Mouse (Mus musculus) brain, embryonic 14.5 days (tissue): ENCODE measurements around the gene Dusp1.

Experiments used
- CTCF ChIP-seq: fragments of 200-500 bp; IDR thresholded peaks from 2 replicates; pipeline ENCODE4 v1.5.1; 2012; ENCODE audit warnings: inconsistent platforms, mild to moderate bottlenecking, moderate library complexity, borderline replicate concordance; ENCODE audit not compliant: insufficient read depth, insufficient read length; ENCODE audit errors: extremely low read depth
- POLR2A ChIP-seq: fragments of 200-500 bp; IDR thresholded peaks from 2 replicates; pipeline ENCODE4 v1.6.1; 2012; ENCODE audit warnings: mild to moderate bottlenecking, inconsistent platforms, borderline replicate concordance; ENCODE audit not compliant: poor library complexity, insufficient read depth, insufficient read length, severe bottlenecking; ENCODE audit errors: extremely low read depth

DNA sequence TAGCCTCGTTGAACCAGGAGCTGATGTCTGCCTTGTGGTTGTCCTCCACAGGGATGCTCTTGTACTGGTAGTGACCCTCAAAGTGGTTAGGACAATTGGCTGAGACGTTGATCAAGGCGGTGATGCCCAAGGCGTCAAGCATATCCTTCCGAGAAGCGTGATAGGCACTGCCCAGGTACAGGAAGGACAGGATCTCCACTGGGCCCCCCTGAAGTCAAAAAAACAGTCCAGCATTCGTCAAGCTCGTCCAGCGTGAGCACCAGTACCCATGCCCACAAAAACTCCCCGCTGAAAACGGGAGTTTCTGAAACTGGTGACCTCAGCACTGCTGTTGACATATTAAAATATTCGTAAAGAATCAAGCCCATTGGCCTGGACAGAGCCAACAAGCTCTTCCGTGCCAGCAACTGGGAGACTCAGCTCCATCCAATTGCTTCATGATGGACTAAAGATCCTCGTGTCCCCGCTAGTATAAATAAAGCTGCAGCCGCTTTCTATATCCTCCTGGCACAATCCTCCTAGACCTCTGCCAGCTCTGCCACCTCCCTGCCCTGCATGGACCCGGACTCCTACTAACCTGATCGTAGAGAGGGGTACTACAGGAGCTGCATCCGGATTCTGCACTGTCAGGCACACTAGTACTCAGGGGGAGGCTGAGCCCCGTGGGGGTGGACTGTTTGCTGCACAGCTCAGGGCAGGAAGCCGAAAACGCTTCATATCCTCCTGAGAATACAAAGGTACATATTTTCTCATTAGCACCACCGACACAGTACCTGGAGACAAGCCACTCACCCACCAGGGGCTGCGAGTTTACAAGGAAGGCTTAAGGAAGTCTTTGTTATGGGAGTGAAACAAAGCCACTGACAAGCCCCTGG lies 54.7 kb downstream of the Dusp1 start:
- TF ChIP-seq CTCF (no peak), POLR2A (no peak)
